Mouse (Mus musculus) lung, adult 18-20 months (tissue): ENCODE results near the gene Scgb1b7.
"Not testable (repeated sequence)": the region's sequence is repeated elsewhere in the genome, so short reads cannot be mapped to it uniquely, and the experiment has no call there.

Experiments used
- DNase-seq, 2 experiments: peaks; one replicate each; pipeline ENCODE4 v3.0.0; 2022; ENCODE audit warnings: mixed read lengths in 2 of 2

The Scgb1b7 gene

DNA sequence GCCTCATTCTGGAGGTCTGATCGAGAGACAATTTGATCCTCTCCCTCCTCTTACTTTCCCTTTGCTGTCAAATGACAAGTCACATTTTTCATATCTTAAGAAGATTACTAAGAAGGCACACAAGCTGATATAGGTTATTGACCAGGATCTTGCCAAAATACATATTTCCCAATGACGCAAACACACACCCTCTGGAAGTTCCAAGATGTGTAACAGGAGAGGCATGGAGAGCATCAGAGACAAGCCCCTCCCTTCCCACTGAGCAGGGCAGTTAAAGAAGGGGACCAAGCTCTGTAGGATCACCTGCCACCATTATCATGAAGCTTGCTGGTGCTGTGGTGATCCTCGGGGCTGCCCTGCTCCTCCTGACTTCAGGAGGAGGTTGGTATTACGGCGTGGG lies at the start of gene Scgb1b7:
Gene Scgb1b7 (plus strand): TSS at position 301 of the 400 bp plus-strand sequence.
- DNase-seq: not testable (repeated sequence)

DNA sequence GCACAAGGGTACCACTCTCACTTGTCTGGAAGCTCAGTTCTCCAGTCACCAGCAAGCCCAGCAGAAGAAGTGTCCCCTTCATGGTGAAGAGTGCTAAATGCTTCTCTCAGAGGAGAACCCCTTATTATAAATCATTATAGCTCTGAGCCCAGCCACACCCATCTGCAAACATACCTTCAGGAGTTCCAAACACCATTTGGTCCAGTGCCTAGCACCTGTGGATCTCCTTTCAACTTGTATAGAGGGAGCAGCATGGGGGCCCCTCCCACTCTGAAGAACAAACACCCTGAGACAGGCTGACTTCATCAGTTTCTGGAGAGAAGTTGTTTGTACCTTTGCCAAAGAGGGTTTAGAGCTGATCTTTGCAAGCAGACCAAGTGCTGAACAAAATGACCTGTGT lies 6.8 kb upstream of the Scgb1b7 start, which contains the start of gene Scgb2b7:
Gene Scgb2b7 (minus strand): TSS at position 101 of the 400 bp plus-strand sequence.
- DNase-seq: not testable (repeated sequence)
